Comparison of ENCODE assay signal across 31 mouse cellular contexts in the genomic region with DNA sequence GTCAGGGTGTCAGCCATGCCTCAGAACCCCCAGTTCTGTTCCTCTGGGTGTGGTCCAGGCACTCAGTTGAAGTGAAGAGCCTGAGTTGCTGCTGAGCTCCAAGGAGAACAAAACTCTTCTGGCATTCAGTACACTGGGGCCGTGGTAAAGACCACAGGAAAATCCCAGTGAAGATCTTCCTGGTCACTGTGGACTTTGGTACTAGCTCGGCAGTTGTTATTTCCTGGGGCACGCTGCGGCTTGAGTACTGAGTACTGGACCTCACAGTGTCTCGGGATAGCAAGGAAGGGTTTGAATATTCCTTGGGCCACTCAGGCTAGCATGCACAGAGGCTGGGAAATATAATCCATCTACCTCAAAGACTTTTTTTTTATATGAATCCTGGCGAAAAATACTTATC.
"Had no signal": no experiment of that assay in that cellular context is flagged by ENCODE, and none has a peak within 500 bp of the region (broad histone marks: within the 10 kb centered on the region; RNA-seq: fewer than 3 reads in every experiment).

No protein-coding gene starts in this region.

- H3K9ac ChIP-seq: limb, embryonic 12.5 days; limb, embryonic 13.5 days; limb, embryonic 15.5 days; liver, embryonic 12.5 days; liver, embryonic 13.5 days; liver, embryonic 14.5 days; liver, embryonic 15.5 days; liver, postnatal 0 days; lung, embryonic 14.5 days; lung, embryonic 15.5 days; midbrain, embryonic 12.5 days; midbrain, embryonic 13.5 days; midbrain, embryonic 15.5 days; neural tube, embryonic 12.5 days; neural tube, embryonic 13.5 days had no signal

- H3K36me3 ChIP-seq: limb, embryonic 10.5 days; limb, embryonic 12.5 days; limb, embryonic 13.5 days; limb, embryonic 15.5 days; liver, embryonic 12.5 days; liver, embryonic 13.5 days; liver, embryonic 15.5 days; lung, embryonic 15.5 days; midbrain, embryonic 10.5 days; midbrain, embryonic 12.5 days; midbrain, embryonic 13.5 days; midbrain, embryonic 15.5 days; neural tube, embryonic 12.5 days; neural tube, embryonic 13.5 days had no signal

- H3K9me3 ChIP-seq: limb, embryonic 10.5 days; limb, embryonic 12.5 days; limb, embryonic 13.5 days; limb, embryonic 15.5 days; liver, embryonic 12.5 days; liver, embryonic 13.5 days; liver, embryonic 15.5 days; lung, embryonic 15.5 days; megakaryocyte, embryonic 14.5 days; midbrain, embryonic 10.5 days; midbrain, embryonic 12.5 days; midbrain, embryonic 13.5 days; midbrain, embryonic 15.5 days; neural tube, embryonic 12.5 days; neural tube, embryonic 13.5 days had no signal

- H3K4me1 ChIP-seq: limb, embryonic 10.5 days; limb, embryonic 12.5 days; limb, embryonic 13.5 days; limb, embryonic 15.5 days; lung, embryonic 15.5 days; midbrain, embryonic 12.5 days; neural tube, embryonic 12.5 days; neural tube, embryonic 13.5 days had no signal

- H3K4me3 ChIP-seq: limb, embryonic 10.5 days; limb, embryonic 12.5 days; limb, embryonic 13.5 days; limb, embryonic 15.5 days; liver, embryonic 12.5 days; liver, embryonic 13.5 days; liver, embryonic 15.5 days; lung, embryonic 15.5 days; midbrain, embryonic 10.5 days; midbrain, embryonic 12.5 days; midbrain, embryonic 13.5 days; midbrain, embryonic 15.5 days; myocyte; neural tube, embryonic 12.5 days; neural tube, embryonic 13.5 days had no signal

- DNase-seq: left cerebral cortex, postnatal 4 days; liver; liver, embryonic 13.5 days; liver, postnatal 0 days; lung, adult 18-20 months; lung, adult 2 months; lung, embryonic 14.5 days; lung, postnatal 10 days; lung, postnatal 14 days; lung, postnatal 36 days; lung, postnatal 4 days; midbrain, embryonic 14.5 days had no signal

- H3K4me2 ChIP-seq: limb, embryonic 12.5 days; limb, embryonic 13.5 days; limb, embryonic 15.5 days; liver, embryonic 11.5 days; liver, embryonic 12.5 days; liver, embryonic 13.5 days; liver, embryonic 15.5 days; lung, embryonic 14.5 days; lung, embryonic 15.5 days; midbrain, embryonic 11.5 days; midbrain, embryonic 12.5 days; midbrain, embryonic 13.5 days; midbrain, embryonic 15.5 days; neural tube, embryonic 12.5 days; neural tube, embryonic 13.5 days had no signal

- H3K27ac ChIP-seq: limb, embryonic 10.5 days; limb, embryonic 12.5 days; limb, embryonic 13.5 days; limb, embryonic 15.5 days; liver, embryonic 12.5 days; liver, embryonic 13.5 days; liver, embryonic 14.5 days; liver, embryonic 15.5 days; lung, embryonic 15.5 days; macrophage; midbrain, embryonic 10.5 days; midbrain, embryonic 12.5 days; midbrain, embryonic 13.5 days; midbrain, embryonic 15.5 days; neural tube, embryonic 12.5 days; neural tube, embryonic 13.5 days had no signal

- H3K27me3 ChIP-seq: lung, embryonic 15.5 days; midbrain, embryonic 15.5 days; neural tube, embryonic 12.5 days had no signal
